Mouse (Mus musculus) limb, embryonic 11.5 days (tissue): ENCODE measurements at regions not wholly inside any gene's neighbourhood (a gene's known extent, or its start where the extent isn't known, plus 50 kb on each side); places are given as distances from the start of the nearest gene placed in this dataset.

ENCODE experiments used
- ATAC-seq: fragments of 200-750 bp; cut with Nextera tagmentation; 2 replicates; pipeline ENCODE4 v1.8.0; 2017; ENCODE audit warnings: low read depth; ENCODE audit not compliant: insufficient number of reproducible peaks, low FRiP score, low TSS enrichment
- DNase-seq: peaks from one replicate; pipeline ENCODE4 v3.0.0-alpha.2; 2015; ENCODE audit warnings: low spot score
- H3K27ac ChIP-seq: fragments of 300-500 bp; sonication (generic); replicated peaks from 2 replicates; pipeline ENCODE4 v1.5.1; 2014; ENCODE audit warnings: low read depth, mild to moderate bottlenecking, low read length
- H3K27me3 ChIP-seq: fragments of 300-500 bp; sonication (generic); 2 replicates; pipeline ENCODE4 v1.6.1; 2014; ENCODE audit warnings: mild to moderate bottlenecking, low read length, mixed read lengths; ENCODE audit not compliant: control insufficient read depth, insufficient read depth
- H3K36me3 ChIP-seq: fragments of 300-500 bp; sonication (generic); 2 replicates; pipeline ENCODE4 v1.6.1; 2014; ENCODE audit warnings: mild to moderate bottlenecking, low read length, moderate library complexity, mixed read lengths; ENCODE audit not compliant: control insufficient read depth, insufficient read depth
- H3K4me1 ChIP-seq: fragments of 300-500 bp; sonication (generic); 2 replicates; pipeline ENCODE4 v1.6.1; 2014; ENCODE audit warnings: low read length, mixed read lengths; ENCODE audit not compliant: control insufficient read depth, insufficient read depth
- H3K4me2 ChIP-seq: fragments of 300-500 bp; sonication (generic); 2 replicates; pipeline ENCODE4 v1.6.1; 2014; ENCODE audit warnings: low read depth, mild to moderate bottlenecking, moderate library complexity; ENCODE audit not compliant: severe bottlenecking
- H3K4me3 ChIP-seq: fragments of 300-500 bp; sonication (generic); 2 replicates; pipeline ENCODE4 v1.5.1; 2014; ENCODE audit warnings: low read depth, low read length
- H3K9ac ChIP-seq: fragments of 300-500 bp; sonication (generic); 2 replicates; pipeline ENCODE4 v1.6.1; 2014; ENCODE audit warnings: mild to moderate bottlenecking, low read length
- H3K9me3 ChIP-seq: fragments of 300-500 bp; sonication (generic); 2 replicates; pipeline ENCODE4 v1.6.1; 2016; ENCODE audit warnings: low read length; ENCODE audit not compliant: control insufficient read depth
- WGBS: fragments of 180-500 bp; shearing (Covaris S2); extraction: QIAGEN DNeasy Blood & Tissue Kit; methylation state at CpG from one replicate; pipeline ENCODE4 v1.1.7; 2014; 5-methylcytosine and 5-hydroxymethylcytosine counted together

DNA sequence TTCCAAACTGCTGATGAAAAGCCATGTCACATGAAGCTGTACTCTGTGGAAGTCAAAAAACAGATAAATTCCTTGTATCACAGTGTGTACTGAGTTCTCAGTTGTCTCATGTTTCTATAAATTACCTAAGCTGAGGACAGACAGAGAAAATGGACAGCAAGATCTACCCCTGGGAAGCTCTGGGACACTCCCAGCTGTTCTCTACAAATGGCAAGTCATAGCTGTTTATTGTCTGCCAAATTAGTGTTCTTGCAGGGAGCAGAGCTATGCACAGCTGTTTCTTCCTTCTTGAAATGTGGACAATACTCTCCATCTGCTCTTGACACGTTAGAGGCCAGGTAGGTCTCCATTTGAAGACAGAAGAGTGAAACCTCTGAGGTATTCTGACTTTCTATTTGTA lies 524.0 kb upstream of the Sox11 start:
- Histone ChIP-seq H3K36me3 (no peaks in the 10 kb centered on the region), H3K9ac (no peak overlapping the region), H3K27ac (no peak overlapping the region), H3K4me3 (no peak overlapping the region), H3K4me2 (no peak overlapping the region), H3K9me3 (no peaks in the 10 kb centered on the region), H3K4me1 (no peaks in the 10 kb centered on the region), H3K27me3 (no peaks in the 10 kb centered on the region)
- no peak for ATAC-seq
- no peak for DNase-seq
- WGBS: 65% methylated on average over 1 of the region's 1 CpGs

DNA sequence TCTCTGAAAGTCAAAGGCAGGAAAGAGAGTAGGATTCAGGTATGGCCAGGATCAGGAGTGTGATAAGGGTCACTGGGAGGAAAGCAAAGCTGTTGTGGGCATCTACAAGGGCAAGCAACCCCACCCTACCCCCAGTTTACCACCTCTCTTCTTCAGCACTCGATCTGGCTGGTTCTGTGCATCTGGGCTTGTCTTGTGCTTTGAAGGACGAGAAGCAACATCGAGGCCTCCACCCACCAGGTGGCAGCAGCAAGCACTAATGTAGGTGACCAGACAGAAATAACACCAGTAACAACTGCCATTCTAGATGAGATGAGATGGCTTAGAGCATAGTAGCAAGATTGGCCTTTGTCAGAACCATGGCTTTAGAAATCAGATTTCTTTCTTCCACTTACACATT lies 507.2 kb upstream of the Sox11 start:
- ATAC-seq: no peak
- Histone ChIP-seq H3K4me1 (no peaks in the 10 kb centered on the region), H3K4me2 (no peak overlapping the region), H3K9me3 (no peaks in the 10 kb centered on the region), H3K4me3 (no peak overlapping the region), H3K27me3 (no peaks in the 10 kb centered on the region), H3K9ac (no peak overlapping the region), H3K27ac (no peak overlapping the region), H3K36me3 (no peaks in the 10 kb centered on the region)
- WGBS: 80% methylated on average over 3 of the region's 3 CpGs
- no peak for DNase-seq

- ATAC-seq (no peak), DNase-seq (no peak)
- Histone ChIP-seq H3K4me1 (no peaks in the 10 kb centered on the region), H3K4me3 (no peak overlapping the region), H3K9ac (no peak overlapping the region), H3K36me3 (no peaks in the 10 kb centered on the region), H3K4me2 (no peak overlapping the region), H3K9me3 (no peaks in the 10 kb centered on the region), H3K27me3 (no peaks in the 10 kb centered on the region), H3K27ac (no peak overlapping the region)
- 83% methylated on average over 3 of the region's 3 CpGs for WGBS
These were observed 506.7 kb upstream of the Sox11 start for GRCm38 (mm10) chr12:27849099-27849498.

DNA sequence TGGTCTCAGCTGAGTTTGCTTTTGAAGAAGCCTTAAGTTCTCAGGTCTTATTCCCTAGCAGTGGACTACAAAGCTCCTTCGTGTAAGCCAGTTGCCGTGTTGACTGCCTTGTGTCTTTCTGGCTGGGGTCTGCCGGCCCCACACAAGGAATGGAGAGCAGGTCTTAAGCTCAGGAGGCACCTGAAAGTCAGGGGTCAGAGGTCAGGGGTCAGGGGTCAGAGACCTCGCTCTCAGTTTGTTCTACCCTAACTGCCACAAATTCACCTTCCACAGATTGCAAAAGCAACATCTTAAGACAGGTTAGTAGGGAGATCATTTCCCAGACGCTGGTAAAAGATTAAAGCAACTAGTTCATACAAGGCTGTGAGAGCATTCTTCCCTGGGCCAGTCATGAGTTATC lies 505.8 kb upstream of the Sox11 start:
- Histone ChIP-seq H3K4me2 (no peak overlapping the region), H3K9ac (no peak overlapping the region), H3K36me3 (no peaks in the 10 kb centered on the region), H3K27me3 (no peaks in the 10 kb centered on the region), H3K27ac (no peak overlapping the region), H3K4me1 (no peaks in the 10 kb centered on the region), H3K9me3 (no peaks in the 10 kb centered on the region), H3K4me3 (no peak overlapping the region)
- no peak for DNase-seq
- ATAC-seq: no peak
- WGBS: 67% methylated on average over 5 of the region's 5 CpGs

- WGBS: 59% methylated on average over 10 of the region's 10 CpGs
- DNase-seq (no peak), ATAC-seq (no peak)
- no peak overlapping the region for H3K4me3 ChIP-seq
- no peaks in the 10 kb centered on the region for H3K27me3 ChIP-seq
- no peaks in the 10 kb centered on the region for H3K9me3 ChIP-seq
- H3K27ac ChIP-seq: no peak overlapping the region
- H3K4me2 ChIP-seq: no peak overlapping the region
- H3K9ac ChIP-seq: no peak overlapping the region
- H3K36me3 ChIP-seq: no peaks in the 10 kb centered on the region
- no peaks in the 10 kb centered on the region for H3K4me1 ChIP-seq
These were observed 505.0 kb upstream of the Sox11 start for GRCm38 (mm10) chr12:27847397-27847796.

- peak; percentile 6 for DNase-seq
- no peaks in the 10 kb centered on the region for H3K36me3 ChIP-seq
- ATAC-seq: no peak
- no peak overlapping the region for H3K9ac ChIP-seq
- no peaks in the 10 kb centered on the region for H3K27me3 ChIP-seq
- no peaks in the 10 kb centered on the region for H3K4me1 ChIP-seq
- H3K27ac ChIP-seq: no peak overlapping the region
- H3K4me2 ChIP-seq: no peak overlapping the region
- H3K4me3 ChIP-seq: no peak overlapping the region
- no peaks in the 10 kb centered on the region for H3K9me3 ChIP-seq
These were observed 502.6 kb upstream of the Sox11 start for GRCm38 (mm10) chr12:27844958-27845357.

DNA sequence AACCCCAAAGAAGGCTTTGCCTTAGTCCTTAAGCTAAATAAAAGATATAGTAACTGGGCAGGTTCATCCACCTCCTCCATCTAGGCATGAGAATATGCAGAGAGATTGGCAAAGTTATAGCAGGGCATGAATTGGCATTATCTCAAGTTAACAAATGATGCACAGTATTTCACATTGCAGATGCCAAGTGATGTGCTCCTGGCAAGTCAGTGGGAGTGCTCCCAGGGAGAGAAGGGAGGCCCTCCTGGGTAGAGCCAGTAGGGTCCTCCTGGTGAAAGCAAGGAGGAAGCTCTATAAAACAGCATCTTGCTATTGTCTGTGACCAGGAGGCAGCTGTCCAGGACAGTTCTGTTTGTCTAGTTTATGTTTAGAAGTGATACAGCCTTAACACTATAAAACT lies 496.6 kb upstream of the Sox11 start:
- H3K4me1 ChIP-seq: no peaks in the 10 kb centered on the region
- H3K9me3 ChIP-seq: no peaks in the 10 kb centered on the region
- no peak overlapping the region for H3K9ac ChIP-seq
- H3K27ac ChIP-seq: no peak overlapping the region
- no peaks in the 10 kb centered on the region for H3K36me3 ChIP-seq
- H3K27me3 ChIP-seq: no peaks in the 10 kb centered on the region
- H3K4me3 ChIP-seq: no peak overlapping the region
- no peak overlapping the region for H3K4me2 ChIP-seq
- ATAC-seq: no peak
- DNase-seq: no peak

GRCm38 (mm10) chr12:27838384-27838783 lies 496.0 kb upstream of the Sox11 start:
- Histone ChIP-seq H3K27ac (no peak overlapping the region), H3K4me2 (no peak overlapping the region), H3K9me3 (no peaks in the 10 kb centered on the region), H3K36me3 (no peaks in the 10 kb centered on the region), H3K27me3 (no peaks in the 10 kb centered on the region), H3K4me3 (no peak overlapping the region), H3K9ac (no peak overlapping the region), H3K4me1 (no peaks in the 10 kb centered on the region)
- ATAC-seq: no peak
- 88% methylated on average over 6 of the region's 6 CpGs for WGBS
- no peak for DNase-seq

GRCm38 (mm10) chr12:27826208-27826607 lies 483.8 kb upstream of the Sox11 start:
- Histone ChIP-seq H3K36me3 (no peaks in the 10 kb centered on the region), H3K4me3 (no peak overlapping the region), H3K27me3 (no peaks in the 10 kb centered on the region), H3K4me1 (no peaks in the 10 kb centered on the region), H3K4me2 (no peak overlapping the region), H3K27ac (no peak overlapping the region), H3K9me3 (no peaks in the 10 kb centered on the region), H3K9ac (no peak overlapping the region)
- ATAC-seq (no peak), DNase-seq (no peak)
- WGBS: 88% methylated on average over 5 of the region's 5 CpGs
